Mouse (Mus musculus) intestine, postnatal 0 days (tissue): ENCODE results near the gene Rab11fip3. TPM values are rescaled to one million over a fixed set of nuclear protein-coding genes. Genes with fewer than 3 reads are reported as not detected.
A peak's percentile ranks its signal among the peaks of the same experiment; 100 is the strongest.

Experiments
- ATAC-seq: fragments of 200-750 bp; cut with Nextera tagmentation; 2 replicates; pipeline ENCODE4 v1.8.0; 2017; ENCODE audit warnings: mild to moderate bottlenecking, moderate TSS enrichment, moderate library complexity
- H3K27ac ChIP-seq: fragments of 300-500 bp; sonication (generic); 2 replicates; pipeline ENCODE4 v1.5.1; 2014; ENCODE audit warnings: mild to moderate bottlenecking, low read depth, low read length, moderate library complexity
- H3K27me3 ChIP-seq: fragments of 300-500 bp; sonication (generic); replicated peaks from 2 replicates; pipeline ENCODE4 v1.6.1; 2014; ENCODE audit warnings: low read length, mixed read lengths; ENCODE audit not compliant: control insufficient read depth, insufficient read depth
- H3K36me3 ChIP-seq: fragments of 300-500 bp; sonication (generic); 2 replicates; pipeline ENCODE4 v1.6.1; 2014; ENCODE audit warnings: mild to moderate bottlenecking, moderate library complexity; ENCODE audit not compliant: control insufficient read depth, insufficient read depth
- H3K4me1 ChIP-seq: fragments of 300-500 bp; sonication (generic); replicated peaks from 2 replicates; pipeline ENCODE4 v1.6.1; 2014; ENCODE audit warnings: antibody characterized with exemption, low read length, mixed read lengths; ENCODE audit not compliant: control insufficient read depth, insufficient read depth
- H3K4me2 ChIP-seq: fragments of 300-500 bp; sonication (generic); replicated peaks from 2 replicates; pipeline ENCODE4 v1.6.1; 2014; ENCODE audit warnings: low read depth, mild to moderate bottlenecking, moderate library complexity
- H3K4me3 ChIP-seq: fragments of 300-500 bp; sonication (generic); 2 replicates; pipeline ENCODE4 v1.5.1; 2014; ENCODE audit warnings: low read depth, low read length
- H3K9ac ChIP-seq: fragments of 300-500 bp; sonication (generic); 2 replicates; pipeline ENCODE4 v1.6.1; 2014; ENCODE audit warnings: mild to moderate bottlenecking, low read depth, low read length
- H3K9me3 ChIP-seq: fragments of 300-500 bp; sonication (generic); 2 replicates; pipeline ENCODE4 v1.6.1; 2016; ENCODE audit warnings: mixed run types; ENCODE audit not compliant: control insufficient read depth
- CTCF ChIP-seq: sonication (generic); IDR thresholded peaks from 2 replicates; pipeline ENCODE4 v1.5.1; 2016; ENCODE audit warnings: low read depth, mild to moderate bottlenecking, control low read depth, antibody characterized with exemption, moderate library complexity
- WGBS: fragments of 180-500 bp; shearing (Covaris S2); extraction: QIAGEN DNeasy Blood & Tissue Kit; methylation state at CpG from one replicate; pipeline ENCODE4 v1.1.7; 2014; 5-methylcytosine and 5-hydroxymethylcytosine counted together
- polyA plus RNA-seq: library from polyadenylated mRNA; unstranded; fragments of >200 nt; fragmentation: Nextera tagmentation; extraction: Ambion mirVana; gene quantifications from 2 replicates; pipeline ENCODE4 v1.2.1, GENCODE M21; 2015

The Rab11fip3 gene
- polyA plus RNA-seq, 1 experiment from 2014 or later: 32.3 TPM

DNA sequence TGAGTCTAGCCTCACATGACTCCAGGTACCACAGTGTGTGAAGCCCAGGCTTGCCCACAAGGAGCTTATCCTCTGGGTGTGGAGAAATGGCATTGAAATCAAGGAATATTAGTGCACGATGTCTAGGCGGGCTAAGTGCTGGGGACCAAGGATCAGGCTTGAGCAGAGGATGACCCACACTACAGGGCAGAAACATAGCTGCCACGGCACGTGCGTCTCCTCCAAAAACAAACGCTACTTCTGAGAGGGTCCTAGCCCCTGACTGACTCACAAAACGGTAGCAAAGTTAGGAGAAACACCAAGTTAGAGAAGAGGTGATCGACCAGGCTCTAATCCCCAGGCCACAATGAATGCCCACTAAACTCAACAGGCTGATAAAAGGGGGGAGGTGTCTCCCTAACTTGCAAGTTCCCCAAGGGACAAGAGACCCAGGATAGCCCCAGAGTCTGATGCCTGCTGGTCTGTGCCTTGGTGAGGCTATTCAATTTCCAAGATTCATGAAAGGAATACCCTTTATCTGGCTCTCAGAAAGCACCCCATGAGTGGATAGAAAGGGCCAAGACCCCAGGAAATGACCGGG, 25.3 kb upstream of the Rab11fip3 start:
- no peak for ATAC-seq
- 36% methylated on average over 9 of the region's 9 CpGs for WGBS
- Histone ChIP-seq H3K27ac (no peak overlapping the region), H3K9ac (peak overlapping the region; percentile 62; the same call in 1 of the 2 replicates), H3K4me1 (no peaks in the 10 kb centered on the region), H3K27me3 (no peaks in the 10 kb centered on the region), H3K4me3 (peak overlapping the region; percentile 53), H3K4me2 (peak overlapping the region; percentile 87), H3K9me3 (no peaks in the 10 kb centered on the region), H3K36me3 (peaks cover 4% of the 10 kb centered on the region; the same call in 1 of the 2 replicates)
- no peak for TF ChIP-seq CTCF

DNA sequence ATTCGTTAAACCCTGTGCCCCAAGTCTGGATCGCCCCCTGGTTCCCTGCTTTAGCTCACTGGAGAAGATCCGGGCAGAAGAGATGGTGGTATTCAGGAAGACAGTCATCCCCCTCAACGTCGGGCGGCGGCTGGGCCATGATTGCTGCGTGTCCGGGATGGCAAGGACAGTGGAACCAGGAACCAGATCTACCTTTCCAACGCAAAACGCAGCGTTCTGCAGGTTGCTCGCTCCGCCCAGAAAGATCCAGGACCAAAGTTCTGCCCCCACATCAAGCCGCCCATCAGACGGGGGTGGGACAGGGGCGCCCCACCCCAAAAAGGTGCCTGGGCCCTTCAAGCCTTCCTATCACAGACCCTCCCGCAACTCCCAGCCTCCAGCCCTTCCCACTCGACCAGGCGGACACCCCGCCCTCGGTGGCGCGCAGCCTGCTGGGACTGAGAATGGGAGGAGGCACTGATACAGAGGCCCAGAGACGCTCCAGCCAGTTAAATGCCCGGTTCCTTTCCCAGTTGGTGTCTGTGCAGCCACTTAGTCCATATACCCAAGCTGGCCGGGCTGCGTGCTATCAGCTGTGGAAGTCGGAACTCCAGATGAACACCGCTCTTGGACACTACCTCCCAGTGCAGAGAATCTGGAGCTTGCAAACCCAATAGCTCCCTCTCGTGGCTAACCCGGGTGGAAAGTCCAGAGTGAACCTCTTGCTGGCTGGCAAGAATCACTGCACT, 20.7 kb upstream of the Rab11fip3 start, which contains the start of gene Decr2:
Decr2 (minus strand) TSS at position 433 of the 728 bp plus-strand sequence.
- Histone ChIP-seq H3K9ac (peak within 1 kb of the TSS; percentile 47), H3K27ac (peak within 1 kb of the TSS; percentile 79), H3K36me3 (peaks cover 5% of the 10 kb centered on the region; the same call in 1 of the 2 replicates), H3K4me1 (no peaks in the 10 kb centered on the region), H3K9me3 (no peaks in the 10 kb centered on the region), H3K4me3 (peak within 1 kb of the TSS; percentile 57), H3K4me2 (peak within 1 kb of the TSS; percentile 84), H3K27me3 (no peaks in the 10 kb centered on the region)
- WGBS: under 1% methylated on average over 32 of the region's 32 CpGs
- TF ChIP-seq CTCF: peak; percentile 96
- peak; percentile 95 for ATAC-seq

DNA sequence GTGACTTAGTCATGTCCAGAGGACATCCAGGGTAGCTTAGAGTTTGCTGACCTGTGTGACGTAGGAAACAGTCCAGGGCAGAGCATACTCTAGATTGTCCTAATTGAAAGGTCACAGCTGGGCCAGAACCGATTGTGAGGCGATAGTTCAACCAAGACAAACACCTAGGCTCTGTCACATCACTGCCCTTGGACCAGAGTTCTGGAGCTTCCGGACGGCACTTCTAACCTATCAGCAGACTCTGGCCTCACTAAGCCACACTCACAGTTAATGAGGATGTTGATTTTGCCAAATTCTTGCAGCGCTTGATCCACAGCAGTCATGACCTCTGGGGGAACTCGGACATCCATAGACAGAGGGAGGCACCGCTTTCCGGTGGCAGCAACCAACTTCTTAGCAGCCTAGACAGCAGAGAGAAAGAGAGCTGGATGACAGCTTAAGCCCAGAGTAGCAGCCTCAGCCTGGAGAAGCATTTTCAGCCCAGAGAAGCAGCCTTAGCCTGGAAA, 17.8 kb upstream of the Rab11fip3 start:
- no peak overlapping the region for H3K27ac ChIP-seq
- H3K4me3 ChIP-seq: no peak overlapping the region
- ATAC-seq: no peak
- H3K4me1 ChIP-seq: no peaks in the 10 kb centered on the region
- no peak overlapping the region for H3K4me2 ChIP-seq
- no peaks in the 10 kb centered on the region for H3K9me3 ChIP-seq
- peaks cover 19% of the 10 kb centered on the region for H3K36me3 ChIP-seq
- no peak overlapping the region for H3K9ac ChIP-seq
- H3K27me3 ChIP-seq: no peaks in the 10 kb centered on the region
- TF ChIP-seq CTCF: no peak
- WGBS: 90% methylated on average over 9 of the region's 9 CpGs

DNA sequence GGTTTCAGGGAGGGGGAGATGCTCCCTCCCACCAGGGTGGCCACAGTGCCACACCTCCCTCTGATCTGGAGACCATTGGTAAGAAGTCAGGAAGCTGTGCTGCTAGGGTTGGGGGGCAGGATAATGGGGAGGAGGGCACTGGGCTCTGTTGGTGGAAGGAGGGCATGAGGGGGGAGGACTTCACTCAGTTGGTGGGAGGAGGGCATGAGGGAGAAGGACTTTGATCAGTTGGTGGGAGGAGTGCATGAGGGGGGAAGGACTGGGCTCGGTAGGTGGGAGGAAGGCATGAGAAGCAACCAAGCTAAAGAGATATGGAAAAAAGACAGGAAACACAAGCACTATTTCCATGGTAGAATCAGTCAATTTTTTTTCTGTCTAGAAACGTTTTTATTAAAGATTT, 11.5 kb upstream of the Rab11fip3 start:
- H3K4me2 ChIP-seq: no peak overlapping the region
- H3K4me3 ChIP-seq: no peak overlapping the region
- no peaks in the 10 kb centered on the region for H3K27me3 ChIP-seq
- H3K9ac ChIP-seq: no peak overlapping the region
- TF ChIP-seq CTCF: no peak
- H3K36me3 ChIP-seq: peaks cover 19% of the 10 kb centered on the region
- whole genome bisulfite sequencing: 15% methylated on average over 2 of the region's 2 CpGs
- H3K9me3 ChIP-seq: no peaks in the 10 kb centered on the region
- no peak for ATAC-seq
- H3K27ac ChIP-seq: no peak overlapping the region
- H3K4me1 ChIP-seq: no peaks in the 10 kb centered on the region

DNA sequence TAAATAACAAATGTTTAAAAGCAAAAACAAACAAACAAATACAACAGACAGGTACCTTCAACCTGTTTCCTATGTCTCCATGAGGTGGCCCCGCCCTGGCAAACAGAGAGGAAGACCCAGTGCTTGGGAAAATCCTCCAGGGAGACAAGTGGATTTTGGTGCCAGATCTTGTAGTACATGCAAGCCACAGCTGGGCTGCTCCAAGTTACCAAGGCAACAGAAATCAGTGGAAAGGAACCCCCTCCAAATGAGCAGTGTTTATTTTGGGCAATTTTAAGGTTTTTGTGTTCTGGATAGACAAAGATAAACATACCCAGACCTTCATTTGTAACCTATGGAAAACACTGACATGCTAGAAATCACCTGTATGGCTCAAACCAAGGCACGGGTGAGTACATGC, 9.5 kb upstream of the Rab11fip3 start:
- ATAC-seq: no peak
- Histone ChIP-seq H3K4me3 (no peak overlapping the region), H3K4me1 (no peaks in the 10 kb centered on the region), H3K36me3 (peaks cover 12% of the 10 kb centered on the region), H3K9me3 (no peaks in the 10 kb centered on the region), H3K27ac (no peak overlapping the region), H3K9ac (no peak overlapping the region), H3K27me3 (no peaks in the 10 kb centered on the region), H3K4me2 (no peak overlapping the region)
- 66% methylated on average over 2 of the region's 2 CpGs for WGBS
- TF ChIP-seq CTCF: no peak

DNA sequence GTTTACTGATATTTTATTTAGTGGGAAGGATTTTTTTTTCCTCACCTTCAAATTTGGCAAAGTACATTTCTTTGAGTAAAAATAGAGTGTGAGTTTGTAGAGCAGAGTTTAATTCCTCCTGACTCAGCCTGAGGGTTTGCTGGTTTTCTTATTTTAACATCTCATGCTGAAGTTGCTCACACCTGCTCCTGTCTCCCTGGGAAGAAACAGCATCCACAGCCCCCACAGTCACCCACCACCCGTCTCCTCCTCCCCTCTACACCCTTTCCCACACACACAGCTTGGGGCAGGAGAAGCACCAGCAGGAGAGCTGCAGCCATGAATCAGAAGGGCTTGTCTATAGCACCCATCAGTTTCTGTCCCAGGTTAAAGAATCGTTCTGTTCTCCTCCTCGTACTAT, 5.9 kb upstream of the Rab11fip3 start:
- no peaks in the 10 kb centered on the region for H3K36me3 ChIP-seq
- no peak for ATAC-seq
- 72% methylated on average over 3 of the region's 3 CpGs for WGBS
- H3K27me3 ChIP-seq: no peaks in the 10 kb centered on the region
- no peaks in the 10 kb centered on the region for H3K4me1 ChIP-seq
- H3K4me3 ChIP-seq: no peak overlapping the region
- no peak overlapping the region for H3K27ac ChIP-seq
- H3K9ac ChIP-seq: no peak overlapping the region
- H3K9me3 ChIP-seq: no peaks in the 10 kb centered on the region
- H3K4me2 ChIP-seq: no peak overlapping the region
- no peak for TF ChIP-seq CTCF
